Mouse (Mus musculus) thymus, postnatal 10 days (tissue): Measurements from ENCODE around the gene Trip11.

ENCODE experiments used
- DNase-seq, 2 experiments: peaks; one replicate each; pipeline ENCODE4 v3.0.0; 2021; ENCODE audit warnings: low spot score in 2 of 2

The Trip11 gene

DNA sequence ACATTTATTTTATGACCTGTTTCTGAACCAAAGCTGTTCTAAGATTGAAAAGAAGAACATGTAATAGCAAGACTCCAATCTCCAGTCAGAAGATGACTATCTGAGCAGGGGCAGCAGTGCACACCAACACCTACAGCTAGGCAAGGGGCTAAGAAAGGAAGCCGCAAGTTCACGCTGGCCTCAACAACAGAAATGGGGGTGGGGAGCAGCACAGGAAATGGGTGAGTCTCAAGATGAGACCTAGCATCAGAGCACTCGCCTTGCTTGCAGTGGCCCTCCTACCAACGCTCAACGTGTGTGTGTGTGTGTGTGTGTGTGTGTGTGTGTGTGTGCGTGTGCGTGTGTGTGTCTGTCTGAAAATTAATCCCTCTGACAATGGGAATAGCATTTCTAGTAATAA, 16.0 kb downstream of the Trip11 start:
- DNase-seq, result peak; percentile 75 to 78

- no peak for DNase-seq
Observed at GRCm38 (mm10) chr12:101893296-101893695, 19.8 kb downstream of the Trip11 start.

DNA sequence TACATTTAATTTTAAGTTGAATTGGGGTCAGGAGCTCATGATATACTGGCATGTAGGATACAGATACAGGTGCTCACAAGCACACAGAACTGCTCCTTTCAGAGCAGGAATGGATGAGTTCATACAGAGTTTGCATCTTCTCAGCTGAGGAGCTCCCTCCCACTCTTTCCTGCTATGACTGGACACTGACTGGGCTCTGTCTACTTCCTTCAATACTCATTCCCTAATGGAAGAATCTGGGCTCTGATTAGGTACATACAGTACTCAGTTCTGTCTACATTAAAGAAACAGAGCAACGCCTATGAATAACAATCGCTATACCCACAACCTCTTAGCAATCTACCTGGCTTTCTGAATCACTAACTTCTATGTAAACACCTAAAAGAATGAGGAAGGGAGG, 20.2 kb downstream of the Trip11 start:
- DNase-seq, result no peak

GRCm38 (mm10) chr12:101891066-101891465, 22.0 kb downstream of the Trip11 start:
- DNase-seq, result no peak

- no peak for DNase-seq
Observed at GRCm38 (mm10) chr12:101889351-101889750, 23.7 kb downstream of the Trip11 start.

GRCm38 (mm10) chr12:101888312-101888711, 24.8 kb downstream of the Trip11 start:
- DNase-seq, result no peak

- no peak for DNase-seq
Observed at GRCm38 (mm10) chr12:101884926-101885325, 28.1 kb downstream of the Trip11 start.

- no peak for DNase-seq
Observed at GRCm38 (mm10) chr12:101876374-101876773, 36.7 kb downstream of the Trip11 start.

DNA sequence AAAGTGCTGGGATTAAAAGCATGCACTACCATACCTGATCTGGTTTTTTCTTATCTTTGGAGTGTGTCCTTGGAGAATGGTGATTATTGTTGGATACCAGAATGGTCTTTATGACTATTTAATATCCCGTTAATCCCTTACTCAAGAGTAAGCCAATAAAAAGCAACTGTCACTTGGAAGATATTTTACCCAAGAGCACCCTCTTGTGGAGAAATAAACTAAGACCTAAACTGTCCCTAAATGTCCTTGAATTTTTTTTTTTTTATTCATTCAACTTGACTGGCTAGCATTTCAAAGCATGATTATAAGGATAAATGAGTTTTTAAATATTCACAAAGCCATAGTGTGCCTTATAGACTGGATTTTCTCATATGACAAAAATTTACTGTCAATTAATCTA, 38.0 kb downstream of the Trip11 start:
- DNase-seq, result peak in 1 of 2 experiments; percentile 26

DNA sequence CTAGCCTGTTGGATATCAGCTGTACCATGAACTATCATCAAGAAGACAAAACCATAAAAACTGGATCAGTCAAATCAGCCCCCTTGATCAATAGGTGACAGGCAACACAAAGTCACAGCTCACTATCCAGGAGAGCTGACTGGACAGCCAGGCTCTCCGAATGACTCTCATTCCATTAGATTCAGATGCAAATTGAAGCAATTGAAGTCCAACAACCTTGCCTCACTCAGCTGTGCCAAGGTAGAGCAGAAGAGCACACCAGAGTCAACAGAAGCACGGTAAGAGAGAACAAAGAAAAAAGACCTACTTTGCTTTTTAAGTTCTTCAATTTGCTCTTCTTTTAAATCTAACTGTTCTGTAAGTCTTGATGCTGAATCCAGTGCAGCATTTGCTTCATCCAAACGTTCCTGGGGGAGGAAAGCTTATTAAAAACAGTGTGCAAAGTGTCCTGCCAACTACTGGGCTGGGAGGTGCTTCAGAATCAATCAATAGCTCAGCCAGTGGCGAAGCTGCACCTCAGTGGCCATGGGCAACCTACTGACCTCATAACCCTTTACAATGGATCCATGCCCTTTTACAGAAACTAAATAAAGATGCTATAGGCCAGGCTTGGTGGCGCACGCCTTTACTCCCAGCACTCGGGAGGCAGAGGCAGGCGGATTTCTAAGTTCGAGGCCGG, 50.6 kb downstream of the Trip11 start:
- no peak for DNase-seq

- no peak for DNase-seq
Observed at GRCm38 (mm10) chr12:101860256-101860655, 52.8 kb downstream of the Trip11 start.

GRCm38 (mm10) chr12:101858011-101858410, 55.1 kb downstream of the Trip11 start:
- no peak for DNase-seq

DNA sequence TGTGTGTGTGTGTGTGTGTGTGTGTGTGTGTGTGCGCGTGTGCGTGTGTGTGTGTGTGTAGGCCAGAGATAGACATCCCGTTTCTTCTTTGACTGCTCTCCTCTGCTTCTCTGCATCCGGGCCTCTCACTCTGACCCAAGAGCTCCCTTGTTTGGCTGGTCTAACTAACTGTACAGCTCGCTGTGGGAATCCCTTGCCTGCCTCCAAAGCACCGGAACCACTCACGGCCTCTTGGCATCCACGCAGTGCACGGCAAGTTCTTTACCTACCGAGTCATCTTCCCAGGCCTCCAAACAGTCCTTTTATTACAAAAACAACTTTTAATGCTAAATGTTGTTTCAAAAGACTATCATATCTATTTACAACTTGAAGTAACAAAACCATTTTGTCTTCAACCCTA, 58.7 kb downstream of the Trip11 start:
- DNase-seq, result no peak

GRCm38 (mm10) chr12:101851846-101852564, 61.1 kb downstream of the Trip11 start:
- DNase-seq, result no peak

DNA sequence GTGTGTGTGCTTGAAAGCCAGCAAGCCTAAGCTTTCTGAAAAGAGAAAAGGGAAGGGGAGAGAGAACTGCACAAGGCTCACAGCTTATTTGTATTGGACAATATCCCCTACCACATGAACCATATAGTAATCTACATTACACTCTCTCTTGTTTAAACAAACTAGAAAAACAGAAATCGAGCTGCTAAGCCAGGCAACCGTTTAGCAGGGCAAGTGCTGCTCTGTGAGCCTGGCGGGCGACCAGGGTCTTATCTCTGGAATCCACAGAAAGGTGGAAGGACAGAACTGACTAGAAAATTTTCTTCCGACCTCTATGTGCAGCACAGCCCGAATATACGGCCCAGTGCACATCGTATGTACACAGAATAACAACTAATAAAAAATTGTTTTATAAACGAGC, 61.8 kb downstream of the Trip11 start:
- DNase-seq, result no peak

DNA sequence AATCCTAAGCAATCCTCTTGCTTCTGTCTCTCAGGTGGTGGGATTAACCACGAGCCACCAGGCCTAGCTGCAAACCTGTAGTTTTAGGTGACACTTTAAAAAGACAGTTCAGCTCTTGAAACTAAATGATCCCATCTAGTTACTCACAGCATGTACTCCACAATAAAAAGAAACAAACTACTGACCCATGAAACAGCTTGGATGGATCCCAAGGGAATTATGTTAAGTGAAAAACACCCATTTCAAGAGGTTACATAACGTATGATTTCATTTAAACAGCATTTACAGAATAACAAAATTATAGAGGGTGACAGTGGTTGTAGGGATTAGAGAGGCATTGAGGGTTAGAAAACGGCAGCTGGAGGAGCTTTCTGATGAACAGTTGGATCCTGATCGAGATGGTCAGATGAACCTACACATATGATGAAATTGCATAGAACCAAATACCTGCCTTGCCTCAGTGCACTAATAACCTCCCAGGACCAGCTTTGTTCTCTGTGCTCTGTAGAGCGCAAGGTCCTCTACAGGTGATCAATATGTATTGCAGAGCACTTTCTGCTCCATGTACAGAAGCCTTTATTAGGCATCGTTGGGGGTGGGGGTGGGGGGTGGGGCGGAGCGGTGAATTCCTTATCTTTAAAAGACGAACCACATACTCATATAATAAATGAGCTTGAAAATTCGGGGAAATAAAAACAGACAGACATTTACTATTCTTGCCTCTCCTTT, 76.4 kb downstream of the Trip11 start:
- DNase-seq, result no peak

DNA sequence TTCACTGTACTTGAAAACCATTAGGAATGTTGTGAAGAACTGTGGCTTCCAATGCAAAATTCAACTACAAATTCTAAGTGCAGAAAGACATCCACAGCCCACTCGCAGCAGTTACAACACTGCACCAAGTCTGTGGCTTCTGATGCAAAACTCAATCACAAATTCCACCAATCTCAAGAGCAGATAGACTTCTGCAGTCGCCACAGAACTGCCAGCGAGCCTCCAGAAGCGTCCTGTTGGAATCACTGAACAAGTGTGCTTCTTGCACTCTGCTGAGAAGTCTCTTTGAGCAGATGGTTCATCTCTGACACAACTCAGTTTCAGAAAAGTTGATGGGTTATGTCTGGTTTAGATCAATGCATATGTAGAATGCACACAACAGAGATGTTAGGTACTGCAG, 78.4 kb downstream of the Trip11 start:
- DNase-seq, result no peak

DNA sequence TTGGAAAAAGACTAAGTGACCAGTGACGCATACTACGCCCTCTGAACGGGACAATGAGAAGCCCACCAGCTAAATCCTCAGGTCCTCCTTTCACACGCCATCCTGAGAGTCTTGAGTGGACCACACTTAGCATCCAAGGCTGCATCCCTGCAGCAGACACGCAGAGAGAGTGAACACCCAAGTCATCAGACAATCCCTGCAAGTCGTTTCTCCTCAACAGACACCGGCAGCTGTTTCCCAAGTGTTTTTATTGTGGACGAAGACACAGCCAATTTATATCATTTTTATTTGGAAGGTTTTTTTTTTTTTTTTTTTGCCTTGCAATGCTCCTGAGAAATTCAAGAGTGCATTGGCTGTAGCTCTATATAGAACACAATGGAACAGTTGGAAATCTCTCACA, 79.3 kb downstream of the Trip11 start:
- DNase-seq, result no peak

- DNase-seq, result no peak
Observed at GRCm38 (mm10) chr12:101833115-101833506, 80.0 kb downstream of the Trip11 start.

GRCm38 (mm10) chr12:101832179-101833114, 80.6 kb downstream of the Trip11 start:
- no peak for DNase-seq

- no peak for DNase-seq
Observed at GRCm38 (mm10) chr12:101831221-101831620, 81.8 kb downstream of the Trip11 start.

GRCm38 (mm10) chr12:101823161-101823560, 89.9 kb downstream of the Trip11 start:
- DNase-seq, result no peak
